Mouse (Mus musculus): ENCODE results near the gene Stard10. TPM values are rescaled to one million over a fixed set of nuclear protein-coding genes. Genes with fewer than 3 reads are reported as not detected.

The Stard10 gene
- polyA plus RNA-seq, 1 experiment from 2014 or later, result 31.3 TPM

GRCm38 (mm10) chr7:101332045-101332831 lies 15.4 kb downstream of the Stard10 start:
- Histone ChIP-seq H3K4me3 (ENCODE audit: low read length) (no peak overlapping the region), H3K27ac (ENCODE audit: low read length) (no peak overlapping the region), H3K36me3 (ENCODE audit: control insufficient read depth, insufficient read depth) (no peaks in the 10 kb centered on the region), H3K9me3 (replicated peaks; ENCODE audit: control insufficient read depth, low read length) (no peaks in the 10 kb centered on the region), H3K4me2 (ENCODE audit: low read depth, low read length) (no peak overlapping the region), H3K4me1 (ENCODE audit: control insufficient read depth, insufficient read depth, low read length) (peaks cover 10% of the 10 kb centered on the region), H3K27me3 (ENCODE audit: control insufficient read depth, insufficient read depth, low read length) (no peaks in the 10 kb centered on the region), H3K9ac (ENCODE audit: low read length) (no peak overlapping the region)
- 85% methylated on average over 5 of the region's 5 CpGs for WGBS
- ATAC-seq (replicated peaks; ENCODE audit: extremely low read depth, insufficient read depth, low FRiP score), result no peak

GRCm38 (mm10) chr7:101335228-101335627 lies 18.3 kb downstream of the Stard10 start:
- Histone ChIP-seq H3K4me1 (ENCODE audit: control insufficient read depth, insufficient read depth, low read length) (peaks cover 2% of the 10 kb centered on the region; the same call in 1 of the 2 replicates), H3K9me3 (replicated peaks; ENCODE audit: control insufficient read depth, low read length) (no peaks in the 10 kb centered on the region), H3K9ac (ENCODE audit: low read length) (no peak overlapping the region), H3K4me3 (ENCODE audit: low read length) (no peak overlapping the region), H3K4me2 (ENCODE audit: low read depth, low read length) (no peak overlapping the region), H3K27me3 (ENCODE audit: control insufficient read depth, insufficient read depth, low read length) (no peaks in the 10 kb centered on the region), H3K27ac (ENCODE audit: low read length) (no peak overlapping the region), H3K36me3 (ENCODE audit: control insufficient read depth, insufficient read depth) (no peaks in the 10 kb centered on the region)
- ATAC-seq (replicated peaks; ENCODE audit: extremely low read depth, insufficient read depth, low FRiP score), result no peak
- 77% methylated on average over 2 of the region's 2 CpGs for WGBS

GRCm38 (mm10) chr7:101336686-101337085 lies 19.8 kb downstream of the Stard10 start:
- no peak overlapping the region for H3K4me2 ChIP-seq (ENCODE audit: low read depth, low read length)
- no peak overlapping the region for H3K4me3 ChIP-seq (ENCODE audit: low read length)
- 66% methylated on average over 3 of the region's 3 CpGs for WGBS
- no peak overlapping the region for H3K9ac ChIP-seq (ENCODE audit: low read length)
- no peaks in the 10 kb centered on the region for H3K9me3 ChIP-seq (replicated peaks; ENCODE audit: control insufficient read depth, low read length)
- no peaks in the 10 kb centered on the region for H3K27me3 ChIP-seq (ENCODE audit: control insufficient read depth, insufficient read depth, low read length)
- H3K36me3 ChIP-seq (ENCODE audit: control insufficient read depth, insufficient read depth), result no peaks in the 10 kb centered on the region
- H3K4me1 ChIP-seq (ENCODE audit: control insufficient read depth, insufficient read depth, low read length), result peaks cover 5% of the 10 kb centered on the region
- H3K27ac ChIP-seq (ENCODE audit: low read length), result no peak overlapping the region
- ATAC-seq (replicated peaks; ENCODE audit: extremely low read depth, insufficient read depth, low FRiP score), result no peak

- Histone ChIP-seq H3K36me3 (ENCODE audit: control insufficient read depth, insufficient read depth) (no peaks in the 10 kb centered on the region), H3K4me1 (ENCODE audit: control insufficient read depth, insufficient read depth, low read length) (peaks cover 11% of the 10 kb centered on the region), H3K27me3 (ENCODE audit: control insufficient read depth, insufficient read depth, low read length) (no peaks in the 10 kb centered on the region), H3K9ac (ENCODE audit: low read length) (no peak overlapping the region), H3K27ac (ENCODE audit: low read length) (no peak overlapping the region), H3K9me3 (replicated peaks; ENCODE audit: control insufficient read depth, low read length) (no peaks in the 10 kb centered on the region), H3K4me3 (ENCODE audit: low read length) (no peak overlapping the region), H3K4me2 (ENCODE audit: low read depth, low read length) (no peak overlapping the region)
- 82% methylated on average over 3 of the region's 3 CpGs for WGBS
- no peak for ATAC-seq (replicated peaks; ENCODE audit: extremely low read depth, insufficient read depth, low FRiP score)
Measured at GRCm38 (mm10) chr7:101337401-101337800, 20.5 kb downstream of the Stard10 start.

- no peaks in the 10 kb centered on the region for H3K9me3 ChIP-seq (replicated peaks; ENCODE audit: control insufficient read depth, low read length)
- no peak overlapping the region for H3K4me3 ChIP-seq (ENCODE audit: low read length)
- H3K9ac ChIP-seq (ENCODE audit: low read length), result no peak overlapping the region
- WGBS, result 43% methylated on average over 6 of the region's 6 CpGs
- 0 out of 2 replicates have a peak, but pooled peaks cover 4% of the 10 kb centered on the region for H3K27me3 ChIP-seq (ENCODE audit: control insufficient read depth, insufficient read depth, low read length)
- H3K4me1 ChIP-seq (ENCODE audit: control insufficient read depth, insufficient read depth, low read length), result peaks cover 20% of the 10 kb centered on the region
- peak; percentile 16 for ATAC-seq (replicated peaks; ENCODE audit: extremely low read depth, insufficient read depth, low FRiP score)
- no peaks in the 10 kb centered on the region for H3K36me3 ChIP-seq (ENCODE audit: control insufficient read depth, insufficient read depth)
- peak overlapping the region; percentile 60 for H3K27ac ChIP-seq (ENCODE audit: low read length)
- no peak overlapping the region for H3K4me2 ChIP-seq (ENCODE audit: low read depth, low read length)
Measured at GRCm38 (mm10) chr7:101341405-101341804, 24.5 kb downstream of the Stard10 start.

- ATAC-seq (replicated peaks; ENCODE audit: extremely low read depth, insufficient read depth, low FRiP score), result no peak
- Histone ChIP-seq H3K36me3 (ENCODE audit: control insufficient read depth, insufficient read depth) (no peaks in the 10 kb centered on the region), H3K27ac (ENCODE audit: low read length) (no peak overlapping the region), H3K4me3 (ENCODE audit: low read length) (no peak overlapping the region), H3K9me3 (replicated peaks; ENCODE audit: control insufficient read depth, low read length) (no peaks in the 10 kb centered on the region), H3K9ac (ENCODE audit: low read length) (no peak overlapping the region), H3K4me1 (ENCODE audit: control insufficient read depth, insufficient read depth, low read length) (peaks cover 25% of the 10 kb centered on the region), H3K27me3 (ENCODE audit: control insufficient read depth, insufficient read depth, low read length) (0 out of 2 replicates have a peak, but pooled peaks cover 4% of the 10 kb centered on the region), H3K4me2 (ENCODE audit: low read depth, low read length) (no peak overlapping the region)
- 63% methylated on average over 7 of the region's 7 CpGs for WGBS
Measured at GRCm38 (mm10) chr7:101343135-101343534, 26.2 kb downstream of the Stard10 start.

- Histone ChIP-seq H3K27ac (ENCODE audit: low read length) (no peak overlapping the region), H3K27me3 (ENCODE audit: control insufficient read depth, insufficient read depth, low read length) (peaks cover 12% of the 10 kb centered on the region; the same call in 1 of the 2 replicates), H3K36me3 (ENCODE audit: control insufficient read depth, insufficient read depth) (no peaks in the 10 kb centered on the region), H3K9ac (ENCODE audit: low read length) (no peak overlapping the region), H3K4me1 (ENCODE audit: control insufficient read depth, insufficient read depth, low read length) (peaks cover 32% of the 10 kb centered on the region), H3K4me2 (ENCODE audit: low read depth, low read length) (no peak overlapping the region), H3K9me3 (replicated peaks; ENCODE audit: control insufficient read depth, low read length) (no peaks in the 10 kb centered on the region), H3K4me3 (ENCODE audit: low read length) (no peak overlapping the region)
- WGBS, result 47% methylated on average over 4 of the region's 4 CpGs
- no peak for ATAC-seq (replicated peaks; ENCODE audit: extremely low read depth, insufficient read depth, low FRiP score)
Measured at GRCm38 (mm10) chr7:101344892-101345291, 28.0 kb downstream of the Stard10 start.

- no peak for ATAC-seq (replicated peaks; ENCODE audit: extremely low read depth, insufficient read depth, low FRiP score)
- H3K4me3 ChIP-seq (ENCODE audit: low read length), result no peak overlapping the region
- H3K4me2 ChIP-seq (ENCODE audit: low read depth, low read length), result no peak overlapping the region
- WGBS, result 86% methylated on average over 2 of the region's 2 CpGs
- H3K9ac ChIP-seq (ENCODE audit: low read length), result no peak overlapping the region
- H3K27ac ChIP-seq (ENCODE audit: low read length), result no peak overlapping the region
- H3K36me3 ChIP-seq (ENCODE audit: control insufficient read depth, insufficient read depth), result no peaks in the 10 kb centered on the region
- no peaks in the 10 kb centered on the region for H3K9me3 ChIP-seq (replicated peaks; ENCODE audit: control insufficient read depth, low read length)
- peaks cover 24% of the 10 kb centered on the region for H3K4me1 ChIP-seq (ENCODE audit: control insufficient read depth, insufficient read depth, low read length)
- peaks cover 12% of the 10 kb centered on the region; the same call in 1 of the 2 replicates for H3K27me3 ChIP-seq (ENCODE audit: control insufficient read depth, insufficient read depth, low read length)
Measured at GRCm38 (mm10) chr7:101346991-101347390, 30.1 kb downstream of the Stard10 start.

GRCm38 (mm10) chr7:101347767-101348270 lies 30.9 kb downstream of the Stard10 start, which contains the start of gene Arap1:
Gene Arap1 (plus strand): TSS chr7:101348067.
- peak; percentile 81 for ATAC-seq (replicated peaks; ENCODE audit: extremely low read depth, insufficient read depth, low FRiP score)
- H3K4me1 ChIP-seq (ENCODE audit: control insufficient read depth, insufficient read depth, low read length), result peaks cover 17% of the 10 kb centered on the region
- under 1% methylated on average over 35 of the region's 35 CpGs for WGBS
- H3K4me3 ChIP-seq (ENCODE audit: low read length), result peak within 1 kb of the TSS; percentile 76
- no peaks in the 10 kb centered on the region for H3K36me3 ChIP-seq (ENCODE audit: control insufficient read depth, insufficient read depth)
- H3K27me3 ChIP-seq (ENCODE audit: control insufficient read depth, insufficient read depth, low read length), result peaks cover 12% of the 10 kb centered on the region; the same call in 1 of the 2 replicates
- no peaks in the 10 kb centered on the region for H3K9me3 ChIP-seq (replicated peaks; ENCODE audit: control insufficient read depth, low read length)
- peak within 1 kb of the TSS; percentile 79 for H3K9ac ChIP-seq (ENCODE audit: low read length)
- no peak within 1 kb of the TSS for H3K27ac ChIP-seq (ENCODE audit: low read length)
- peak within 1 kb of the TSS; percentile 98 for H3K4me2 ChIP-seq (ENCODE audit: low read depth, low read length)

Data from heart, embryonic 16.5 days (tissue).